Mouse (Mus musculus) right cerebral cortex, postnatal 25 days (tissue): Measurements from ENCODE around the gene Gprin3.
A peak's percentile ranks its signal among the peaks of the same experiment; 100 is the strongest.

Experiments used
- DNase-seq: peaks from one replicate; pipeline ENCODE4 v3.0.0; 2022

The Gprin3 gene

GRCm38 (mm10) chr6:59425824-59426533 is at the start of gene Gprin3:
Gene Gprin3 (minus strand): TSS chr6:59426294.
- peak; percentile 82 for DNase-seq

DNA sequence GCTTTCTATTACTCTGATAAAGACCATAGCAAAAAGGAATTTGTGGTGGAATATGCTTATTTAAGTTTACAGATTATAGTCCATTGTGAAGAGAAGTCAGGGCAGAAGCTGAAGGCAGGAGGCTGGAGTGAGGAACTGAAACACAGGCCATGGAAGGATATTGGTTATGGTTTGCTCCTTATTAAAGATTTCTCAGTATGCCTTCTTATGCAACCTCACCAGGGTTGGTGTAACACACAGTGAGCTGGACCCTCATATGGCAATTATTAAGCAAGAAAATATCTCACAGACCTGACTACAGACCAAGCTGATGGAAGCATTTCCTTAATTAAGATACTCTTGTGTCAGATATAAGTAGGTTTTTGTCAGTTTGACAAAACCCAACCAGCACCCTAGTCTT is 32.8 kb upstream of the Gprin3 start:
- no peak for DNase-seq

- no peak for DNase-seq
These were observed 30.0 kb upstream of the Gprin3 start for GRCm38 (mm10) chr6:59456116-59456515.

- no peak for DNase-seq
These were observed 25.3 kb upstream of the Gprin3 start for GRCm38 (mm10) chr6:59451348-59451747.

- DNase-seq, result no peak
These were observed 19.0 kb upstream of the Gprin3 start for GRCm38 (mm10) chr6:59445101-59445503.

- DNase-seq, result no peak
These were observed 9.8 kb upstream of the Gprin3 start for GRCm38 (mm10) chr6:59435906-59436305.

GRCm38 (mm10) chr6:59433116-59433515 is 7.0 kb upstream of the Gprin3 start:
- DNase-seq, result no peak

- no peak for DNase-seq
These were observed 416 bp upstream of the Gprin3 start for GRCm38 (mm10) chr6:59426534-59426885.

GRCm38 (mm10) chr6:59424871-59425740 is 988 bp downstream of the Gprin3 start:
- DNase-seq, result no peak

DNA sequence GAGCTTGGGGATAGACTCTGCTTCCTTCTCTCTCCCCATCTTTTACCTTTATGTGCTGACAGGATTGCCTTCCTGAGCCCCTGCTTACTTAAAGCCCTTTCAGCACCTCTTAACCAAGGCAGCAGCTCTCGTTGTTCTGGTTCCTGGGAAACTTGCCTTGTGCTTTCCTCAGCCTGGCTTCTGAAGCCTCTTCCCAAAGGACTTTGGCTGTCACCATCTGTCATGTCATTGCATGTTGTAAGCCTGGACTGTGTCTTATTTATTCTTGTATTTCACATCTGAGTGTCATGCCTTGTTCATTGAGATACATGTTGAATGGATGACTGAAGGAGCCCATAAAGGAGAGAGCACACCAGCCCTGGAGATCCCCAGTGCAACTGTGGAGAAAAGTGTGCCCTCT is 2.3 kb downstream of the Gprin3 start:
- no peak for DNase-seq

DNA sequence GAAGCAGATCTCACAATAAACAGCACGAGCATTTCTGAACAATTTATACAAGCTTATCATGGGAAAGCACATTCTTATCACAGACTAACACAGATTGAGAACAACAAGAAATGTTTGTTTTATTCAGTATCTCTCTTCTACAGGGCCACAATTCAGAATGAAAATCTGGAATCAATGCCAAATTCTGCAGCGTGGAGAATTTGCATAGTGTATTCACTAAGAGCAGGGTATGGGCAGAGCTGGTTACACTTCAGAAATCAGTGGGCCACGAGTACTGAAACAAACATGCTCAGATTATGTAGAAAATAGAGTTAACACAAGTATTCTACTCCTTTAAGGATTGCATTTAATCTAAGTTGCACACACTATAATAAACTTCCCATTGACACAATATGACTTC is 6.8 kb downstream of the Gprin3 start:
- no peak for DNase-seq

GRCm38 (mm10) chr6:59418659-59419058 is 7.4 kb downstream of the Gprin3 start:
- DNase-seq, result no peak

DNA sequence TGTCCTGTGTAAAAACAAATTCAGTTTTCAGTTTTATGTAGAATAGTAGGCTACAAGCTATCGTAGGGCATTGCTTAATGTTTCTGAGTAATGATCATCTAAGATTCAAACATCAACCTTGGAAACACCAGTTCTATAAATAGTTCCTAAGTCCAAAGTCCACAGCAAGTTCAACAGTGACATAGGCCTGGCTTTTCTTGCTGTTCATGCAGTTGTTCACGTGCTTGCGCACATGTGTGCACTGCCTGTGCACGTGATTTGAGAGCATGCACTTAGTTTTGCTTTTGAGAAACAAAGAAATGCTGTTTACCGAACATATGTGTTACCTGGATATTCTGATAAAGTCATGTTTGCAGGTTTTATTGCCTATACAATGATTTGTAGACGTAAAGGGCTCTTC is 11.3 kb downstream of the Gprin3 start:
- DNase-seq, result no peak

DNA sequence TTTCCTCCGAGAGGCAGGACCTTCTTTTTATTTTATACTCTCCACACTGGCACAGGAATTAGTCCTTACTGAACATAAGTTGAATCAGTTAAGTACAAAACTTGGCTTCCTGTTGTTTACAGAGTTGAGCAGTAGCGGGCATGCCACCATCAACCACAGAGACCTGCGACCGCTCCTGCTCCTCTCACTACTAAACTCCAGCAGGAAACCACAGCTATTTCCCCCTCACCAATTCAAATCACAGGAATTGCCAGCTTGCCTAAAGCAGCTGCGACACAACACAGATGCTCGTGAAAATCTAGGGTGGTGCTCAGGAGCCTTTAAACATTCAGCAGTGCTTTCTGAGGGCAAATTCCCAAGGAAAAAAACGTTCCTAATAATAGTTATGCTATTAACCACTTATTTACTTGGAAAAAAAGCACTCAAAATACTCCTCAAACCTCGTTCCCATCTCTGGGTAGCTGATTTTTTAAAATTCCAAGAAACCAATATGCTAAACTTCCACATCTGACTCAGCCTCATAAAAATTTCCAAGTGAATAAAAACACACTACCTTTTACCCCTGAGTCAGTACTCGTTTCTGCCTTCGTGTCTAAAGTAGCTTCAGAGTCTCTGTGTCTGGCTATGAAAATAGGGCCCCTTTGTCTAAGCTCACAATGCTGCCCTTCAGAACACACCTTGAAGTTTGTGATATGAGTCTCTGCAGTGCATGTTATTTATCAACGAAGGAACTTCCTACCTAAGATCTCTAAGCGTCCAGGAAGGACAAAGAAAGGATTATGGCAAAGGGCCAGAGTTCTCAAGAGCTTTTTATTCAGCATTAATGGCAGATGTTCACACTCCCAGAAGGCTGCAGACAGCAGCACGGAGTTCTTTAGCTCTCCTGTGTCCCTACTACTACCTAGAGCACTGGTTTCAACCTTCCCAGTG is 13.4 kb downstream of the Gprin3 start:
- no peak for DNase-seq

- DNase-seq, result no peak
These were observed 16.9 kb downstream of the Gprin3 start for GRCm38 (mm10) chr6:59409001-59409700.

GRCm38 (mm10) chr6:59407482-59407997 is 18.6 kb downstream of the Gprin3 start:
- DNase-seq, result no peak

- DNase-seq, result no peak
These were observed 35.9 kb downstream of the Gprin3 start for GRCm38 (mm10) chr6:59390208-59390607.

DNA sequence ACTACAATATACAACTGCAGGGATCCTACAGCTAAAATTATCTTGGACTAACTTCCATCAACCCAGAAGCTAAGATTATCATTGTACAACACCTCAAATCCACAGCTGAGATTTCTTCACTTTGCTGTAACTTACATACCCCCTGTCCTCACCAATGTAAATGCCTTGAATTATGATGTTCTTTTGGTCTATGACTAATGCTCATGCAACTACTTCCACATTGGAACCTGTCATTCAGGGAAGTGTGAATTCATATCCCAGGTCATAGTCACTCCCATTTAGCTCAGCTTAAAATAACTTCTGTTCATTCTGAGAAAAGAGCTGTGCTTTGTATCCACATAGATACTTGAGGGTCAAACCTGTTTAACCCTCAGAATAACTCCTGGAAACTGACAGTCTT is 60.8 kb downstream of the Gprin3 start:
- no peak for DNase-seq

- DNase-seq, result no peak
These were observed 62.8 kb downstream of the Gprin3 start for GRCm38 (mm10) chr6:59363282-59363681.

GRCm38 (mm10) chr6:59354943-59355342 is 71.2 kb downstream of the Gprin3 start:
- DNase-seq, result no peak

DNA sequence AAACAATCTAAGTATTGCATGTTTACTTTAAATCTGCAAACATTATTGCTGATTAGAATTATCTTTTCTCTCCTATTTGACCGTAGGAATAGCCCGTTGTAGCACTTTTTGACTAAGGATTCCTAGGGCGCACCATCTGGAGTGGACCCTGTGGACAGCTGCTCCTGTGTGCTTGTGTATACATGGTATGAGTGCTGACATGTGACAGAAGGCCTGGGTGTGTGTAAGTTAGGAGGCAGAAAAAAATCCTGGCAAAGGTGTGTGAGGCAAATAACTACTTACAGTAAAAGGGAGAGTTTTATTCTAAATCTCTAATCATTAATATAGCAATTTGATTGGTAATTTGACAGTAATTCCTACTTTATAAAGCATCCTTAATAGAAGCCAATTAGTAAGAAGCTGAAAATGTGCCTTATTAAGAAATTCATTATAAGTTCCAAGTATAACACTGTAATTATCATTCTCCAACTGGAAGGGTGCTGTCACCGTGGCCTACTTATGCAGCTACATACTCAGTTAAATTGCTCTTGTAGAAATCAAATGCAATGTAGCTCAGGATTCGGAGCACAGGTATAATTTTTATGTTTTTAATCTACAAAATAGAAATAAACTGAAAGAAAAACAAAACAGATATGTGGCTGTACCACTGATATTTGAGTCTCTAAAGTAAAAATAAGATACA is 74.8 kb downstream of the Gprin3 start:
- DNase-seq, result no peak

GRCm38 (mm10) chr6:59348673-59349072 is 77.4 kb downstream of the Gprin3 start:
- no peak for DNase-seq
